Mouse (Mus musculus): ENCODE measurements around the gene Trir.

- TF ChIP-seq POLR2A (IDR thresholded peaks at IDR 0.05; ENCODE audit: insufficient read length, low read depth) = no peak
- no peak for TF ChIP-seq TCF3 (IDR thresholded peaks at IDR 0.05; ENCODE audit: insufficient read length, low read depth)
- TF ChIP-seq SRF (IDR thresholded peaks at IDR 0.05; ENCODE audit: control insufficient read depth, insufficient read length, low read depth) = no peak
- no peak for TF ChIP-seq POLR2AphosphoS2 (IDR thresholded peaks at IDR 0.05; ENCODE audit: insufficient read length, low read depth)
- no peak for TF ChIP-seq MAX (IDR thresholded peaks at IDR 0.05; ENCODE audit: low read depth)
- TF ChIP-seq USF1 (IDR thresholded peaks at IDR 0.05; ENCODE audit: low read depth) = no peak
- no peak for TF ChIP-seq REST (IDR thresholded peaks at IDR 0.05; ENCODE audit: insufficient read depth, insufficient read length)
- no peak for TF ChIP-seq MYOD1 (IDR thresholded peaks at IDR 0.05; ENCODE audit: control insufficient read depth in 1 of 3, insufficient read length in 2 of 3, low read depth in 2 of 3)
Observed at GRCm38 (mm10) chr8:85021514-85022055, 5.0 kb upstream of the Trir start.

Data from myocyte (in vitro differentiated cells).